Mouse (Mus musculus) bone marrow, adult 2 months (tissue): ENCODE results near the gene Hoxd11.

Experiments used
- CTCF ChIP-seq: fragments of 200-500 bp; IDR thresholded peaks from 2 replicates; pipeline ENCODE4 v1.5.1; 2011; ENCODE audit warnings: low read length, control low read depth; ENCODE audit not compliant: control insufficient read depth, insufficient read depth
- POLR2A ChIP-seq: fragments of 200-500 bp; IDR thresholded peaks from 2 replicates; pipeline ENCODE4 v1.6.1; 2011; ENCODE audit warnings: low read depth, mild to moderate bottlenecking, control low read depth, low read length, borderline replicate concordance; ENCODE audit not compliant: control insufficient read depth

- TF ChIP-seq POLR2A, result no peak
- no peak for TF ChIP-seq CTCF
These were observed 42.5 kb downstream of the Hoxd11 start for GRCm38 (mm10) chr2:74721882-74722281.
